Mouse (Mus musculus): ENCODE results near the gene Ppbp. TPM values are rescaled to one million over a fixed set of nuclear protein-coding genes. Genes with fewer than 3 reads are reported as not detected.
"Not testable (repeated sequence)": the region's sequence is repeated elsewhere in the genome, so short reads cannot be mapped to it uniquely, and the experiment has no call there.

The Ppbp gene
- total RNA-seq, 2 experiments from 2014 or later = 2.4 to 7.8 TPM

DNA sequence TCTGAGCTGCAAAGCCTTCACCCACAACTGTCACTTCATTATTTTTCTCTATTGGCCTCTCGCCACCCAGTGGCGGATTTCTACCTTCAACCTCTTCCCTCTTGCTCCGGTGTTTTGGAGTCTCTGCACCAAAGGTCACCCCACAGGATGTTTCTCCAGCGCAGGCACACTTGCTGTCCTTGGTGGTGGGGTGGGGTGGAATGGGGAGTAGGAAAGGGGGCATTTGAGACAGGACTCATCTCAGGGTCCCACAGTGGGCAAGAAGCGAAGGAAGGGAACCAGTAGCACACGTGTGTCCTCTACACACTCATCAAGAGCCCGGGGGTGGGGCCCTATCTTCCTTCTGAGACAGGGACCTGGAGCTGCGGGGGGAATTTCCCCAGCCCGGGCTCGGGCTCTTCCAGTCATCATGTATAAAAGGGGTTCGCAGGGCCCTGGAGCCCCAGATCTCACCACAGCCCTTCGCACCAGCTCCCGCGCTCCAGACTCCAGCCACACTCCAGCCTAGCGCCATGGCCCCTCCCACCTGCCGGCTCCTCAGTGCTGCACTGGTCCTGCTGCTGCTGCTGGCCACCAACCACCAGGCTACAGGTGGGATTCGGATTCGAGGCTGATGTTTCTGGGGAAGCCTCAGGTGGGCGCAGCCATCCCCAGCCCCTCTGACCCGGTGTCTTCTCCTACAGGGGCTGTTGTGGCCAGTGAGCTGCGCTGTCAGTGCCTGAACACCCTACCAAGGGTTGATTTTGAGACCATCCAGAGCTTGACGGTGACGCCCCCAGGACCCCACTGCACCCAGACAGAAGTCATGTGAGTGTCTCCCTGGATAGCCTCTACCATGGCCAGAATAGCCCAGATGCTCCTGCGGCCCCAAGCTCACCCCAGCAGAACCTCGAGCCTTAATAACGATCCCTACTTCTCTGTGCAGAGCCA is 17.6 kb downstream of the Ppbp start, which contains the start of gene Cxcl3:
Gene Cxcl3 (plus strand): TSS at position 445 of the 930 bp plus-strand sequence.
- no peak for DNase-seq (ENCODE audit: low spot score in 2 of 2)

DNA sequence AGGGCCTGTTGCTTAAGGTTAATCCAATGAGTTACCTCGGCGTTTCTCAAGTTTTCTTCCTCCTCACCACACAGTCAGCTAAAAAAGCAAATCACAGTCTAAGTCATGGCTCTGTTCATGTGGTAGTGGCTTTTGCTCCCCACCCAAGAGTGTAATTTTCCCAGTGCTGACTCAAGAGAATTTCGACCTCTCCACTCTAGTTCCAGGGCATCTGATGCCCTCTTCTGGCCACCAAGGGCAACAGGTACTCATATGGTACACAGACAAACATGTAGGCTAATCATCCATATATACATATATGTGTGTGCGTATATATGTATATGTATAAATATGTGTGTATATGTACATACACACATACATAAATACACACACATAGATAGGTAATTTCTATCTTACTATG is 19.8 kb downstream of the Ppbp start:
- no peak for DNase-seq (ENCODE audit: low spot score in 2 of 2)

DNA sequence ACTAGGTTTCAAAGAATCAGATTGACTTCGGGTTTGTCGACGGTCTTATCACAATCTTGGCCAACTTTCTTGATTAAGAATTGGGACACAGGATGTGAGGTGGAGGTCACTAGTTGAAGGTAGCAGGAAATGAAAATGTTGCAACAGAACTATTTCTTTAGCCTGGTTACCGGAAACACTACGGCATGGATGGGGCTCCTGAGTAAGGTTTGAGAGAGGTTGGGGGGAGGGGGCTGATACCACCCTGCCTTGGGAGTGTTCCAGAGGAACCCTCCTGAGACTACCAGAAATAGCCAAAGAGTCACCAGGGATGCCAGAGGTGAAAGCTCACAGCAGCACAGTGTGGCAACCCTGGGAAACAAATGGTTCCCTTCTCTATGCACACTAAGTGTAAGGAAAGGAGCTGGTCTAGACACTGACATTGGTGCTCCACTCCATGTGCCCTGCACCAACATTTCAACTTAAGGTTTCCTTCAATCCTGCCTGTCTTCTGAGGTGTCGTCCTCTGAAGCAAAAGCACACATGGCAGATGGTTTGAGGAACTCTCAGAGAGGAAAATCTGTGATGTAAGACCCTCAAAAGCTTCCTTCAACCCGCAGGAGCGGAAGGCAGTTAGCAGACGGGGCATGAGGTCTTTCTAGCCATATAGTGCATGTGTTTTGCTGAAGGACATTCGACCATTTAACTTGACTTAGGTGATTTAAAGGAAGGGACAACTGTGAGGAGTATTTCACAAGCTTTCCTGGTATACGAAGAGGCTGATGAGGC is 21.2 kb downstream of the Ppbp start:
- no peak for DNase-seq (ENCODE audit: low spot score in 2 of 2)

DNA sequence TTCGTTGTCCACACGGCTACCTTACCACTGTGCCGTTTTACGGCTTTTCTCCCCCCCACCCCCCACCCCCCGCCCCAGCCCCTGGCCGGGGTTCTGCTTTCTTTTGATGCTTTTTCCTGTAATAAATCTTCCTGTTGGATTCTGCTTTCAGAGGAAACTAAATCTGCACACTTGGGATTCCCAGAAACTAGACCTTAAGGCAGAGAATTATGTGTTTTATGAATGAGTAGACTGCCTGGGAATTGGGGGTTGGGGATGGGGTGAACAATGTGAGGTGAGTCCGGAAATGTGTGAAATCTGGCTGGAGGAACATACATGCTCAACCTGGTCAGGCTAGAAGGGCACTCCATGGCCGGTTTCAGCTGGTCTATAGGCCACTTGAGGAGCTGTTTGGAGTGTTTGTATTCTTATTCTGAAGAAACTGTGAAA is 21.8 kb downstream of the Ppbp start:
- DNase-seq (ENCODE audit: low spot score in 2 of 2) = no peak

DNA sequence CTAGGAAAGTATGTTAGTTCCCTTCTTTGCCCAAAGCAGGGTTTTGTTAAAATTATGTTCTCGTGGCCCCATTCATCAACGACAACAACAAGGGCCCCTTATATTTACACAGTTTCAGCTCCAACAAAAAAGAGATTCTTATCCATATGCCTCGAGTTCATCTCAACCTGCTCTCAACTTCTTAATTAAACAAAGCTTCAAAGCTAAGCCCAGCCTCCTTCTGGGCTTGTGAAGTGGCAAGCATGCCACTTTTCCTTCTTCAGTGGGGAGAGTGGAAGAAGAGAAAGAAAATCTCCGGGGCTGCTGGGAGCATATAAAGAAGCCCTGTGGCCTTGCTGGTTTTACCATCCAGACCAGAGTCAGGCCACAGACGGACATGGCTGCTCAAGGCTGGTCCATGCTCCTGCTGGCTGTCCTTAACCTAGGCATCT is 25.9 kb downstream of the Ppbp start, which contains the start of gene Cxcl15:
Gene Cxcl15 (plus strand): TSS at position 340 of the 431 bp plus-strand sequence.
- no peak for DNase-seq (ENCODE audit: low spot score in 2 of 2)

DNA sequence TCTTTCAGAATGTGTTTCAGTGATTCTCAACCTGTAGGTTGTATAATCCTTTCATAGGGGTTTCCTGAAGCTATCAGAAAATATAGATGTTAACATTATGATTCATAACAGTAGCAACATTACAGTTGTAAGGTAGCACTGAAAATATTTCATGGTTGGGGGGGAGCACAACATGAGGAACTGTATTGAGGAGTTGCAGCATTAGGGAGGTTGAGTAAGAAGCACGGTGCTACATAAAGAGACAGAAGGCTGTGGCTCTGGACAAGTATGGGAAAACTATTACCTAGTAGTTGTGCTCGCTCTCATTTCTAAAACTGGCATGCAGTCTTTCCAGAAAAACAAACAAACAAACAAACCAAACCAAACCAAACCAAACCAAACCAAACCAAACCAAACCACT is 27.1 kb downstream of the Ppbp start:
- DNase-seq (ENCODE audit: low spot score in 2 of 2) = not testable (repeated sequence)

DNA sequence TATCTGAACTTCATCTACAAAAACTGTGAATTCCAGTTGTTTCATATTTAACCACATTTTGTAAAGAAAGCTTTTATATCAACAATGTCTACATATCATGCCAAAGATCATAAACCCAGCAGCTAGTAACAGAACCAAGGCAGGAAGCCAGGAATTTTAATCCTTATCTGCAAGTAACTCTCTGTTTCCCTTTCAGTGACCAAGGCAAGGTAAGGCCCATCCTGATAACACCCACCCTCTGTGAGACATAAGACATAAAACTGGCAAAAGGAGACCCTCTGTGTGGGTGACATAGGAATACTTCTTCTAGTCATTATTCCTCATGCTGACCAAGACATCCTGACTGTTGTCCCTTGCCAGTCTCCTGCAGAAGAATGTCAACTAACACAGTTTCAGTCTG is 36.3 kb downstream of the Ppbp start:
- DNase-seq (ENCODE audit: low spot score in 2 of 2) = no peak

DNA sequence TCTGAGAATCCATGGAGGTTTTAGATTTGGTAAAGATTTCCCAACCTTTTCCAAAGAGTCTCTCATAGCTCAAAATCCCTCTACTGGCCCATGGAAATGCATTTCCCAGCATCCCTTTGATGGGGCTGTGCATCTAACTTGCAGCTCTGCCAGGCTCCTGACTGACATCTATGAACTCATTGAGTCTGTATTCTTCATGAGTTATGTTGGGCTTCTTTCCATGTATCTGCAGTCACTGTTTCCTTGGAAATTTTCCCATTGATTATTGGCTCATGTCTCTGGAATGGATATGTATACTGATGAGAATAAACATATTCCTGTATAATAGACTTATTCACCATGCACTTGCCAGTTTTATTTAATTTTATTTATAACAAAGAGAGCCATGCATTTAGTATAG is 37.7 kb downstream of the Ppbp start:
- DNase-seq (ENCODE audit: low spot score in 2 of 2) = no peak

DNA sequence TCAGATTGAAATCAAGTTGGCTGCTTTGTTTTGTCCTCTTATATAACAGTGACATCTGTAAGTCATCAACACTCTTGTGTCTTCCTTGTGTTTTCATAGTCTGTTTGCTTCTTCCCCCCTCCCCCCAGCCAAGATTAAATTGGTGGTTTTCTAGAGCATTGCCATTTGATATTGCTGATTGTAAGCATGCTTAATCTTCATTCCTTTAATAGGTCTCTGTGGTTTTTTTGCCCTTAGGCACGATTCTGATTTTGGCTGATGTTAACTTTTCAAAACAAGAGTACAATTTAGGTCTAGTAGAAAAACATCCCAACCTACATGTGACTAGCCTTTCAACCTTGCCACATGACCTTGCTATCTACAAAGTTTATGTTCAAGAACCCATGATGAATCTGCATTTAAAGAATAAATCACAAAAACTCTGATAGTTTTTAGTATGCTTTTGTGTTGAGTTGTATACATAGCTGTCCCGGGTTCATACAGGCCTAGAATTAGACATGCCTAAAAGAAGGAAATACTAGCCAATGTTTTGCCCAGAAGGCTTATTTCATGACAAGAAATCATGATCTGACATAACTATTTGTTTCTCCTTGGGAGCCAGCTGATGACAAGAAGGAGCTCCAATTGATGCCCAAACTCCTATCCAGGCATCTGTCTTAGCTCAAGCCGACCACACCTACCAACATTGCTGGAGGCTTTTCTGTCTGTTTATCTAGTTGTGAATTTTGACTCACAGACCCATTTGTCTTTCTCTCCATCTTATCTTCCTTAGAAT is 39.0 kb downstream of the Ppbp start:
- no peak for DNase-seq (ENCODE audit: low spot score in 2 of 2)

Small RNA genes lying within 50 kb of the gene (microRNA-seq; reads per million reads assigned to microRNA genes)
- gene Gm24322 (ENCODE audit: borderline number of aligned reads in 2 of 2) = 0 reads per million in 2 experiments

Other genes starting within 250 kb of the Ppbp start
- gene Afm, start 249.6 kb upstream of the Ppbp start, total RNA-seq (2021) = under 1 TPM in 1 of 2 experiments, not detected in 1; 0.13 TPM
- gene 5830473C10Rik, start 207.4 kb upstream of the Ppbp start, total RNA-seq (2021) = not detected
- gene Rassf6, start 127.9 kb upstream of the Ppbp start, total RNA-seq (2021) = 1 to 10 TPM; 3.7 to 7.4 TPM
- not detected for gene Cxcl5, start 9.2 kb upstream of the Ppbp start, total RNA-seq (2021)
- gene Pf4, start 3.9 kb downstream of the Ppbp start, total RNA-seq (2021) = 10 to 100 TPM in 1 of 2 experiments, 1 to 10 TPM in 1; 9.7 to 25.7 TPM
- gene Cxcl3, start 17.6 kb downstream of the Ppbp start, total RNA-seq (2021) = not detected
- gene Cxcl15, start 26.0 kb downstream of the Ppbp start, total RNA-seq (2021) = not detected
- gene Cxcl1, start 122.7 kb downstream of the Ppbp start, total RNA-seq (2021) = 1 to 10 TPM in 1 of 2 experiments, under 1 TPM in 1; 0.86 to 1.5 TPM
- gene Cxcl2, start 135.4 kb downstream of the Ppbp start, total RNA-seq (2021) = under 1 TPM in 1 of 2 experiments, not detected in 1; 0.32 TPM
- 10 to 100 TPM; 19.6 to 20.6 TPM for gene Mthfd2l, start 162.6 kb downstream of the Ppbp start, total RNA-seq (2021)

All from adrenal gland, adult 18-20 months (tissue).